Mouse (Mus musculus) G1E (cell line): ENCODE data around the gene Plcb4.

ENCODE experiments used
- CTCF ChIP-seq: IDR thresholded peaks from 2 replicates; pipeline ENCODE4 v1.5.1; 2012; ENCODE audit warnings: low read depth, low read length, inconsistent platforms, mixed read lengths
- GATA1 ChIP-seq: IDR thresholded peaks from 2 replicates; pipeline ENCODE4 v1.6.1; 2012; ENCODE audit warnings: borderline replicate concordance, low read length, inconsistent platforms, mixed read lengths
- GATA2 ChIP-seq: IDR thresholded peaks from 2 replicates; pipeline ENCODE4 v1.6.1; 2012; ENCODE audit warnings: low read depth, low read length, inconsistent platforms, borderline replicate concordance
- POLR2AphosphoS5 ChIP-seq: IDR thresholded peaks from 2 replicates; pipeline ENCODE4 v1.6.1; 2012; ENCODE audit warnings: low read depth, low read length, inconsistent platforms; ENCODE audit not compliant: insufficient replicate concordance

DNA sequence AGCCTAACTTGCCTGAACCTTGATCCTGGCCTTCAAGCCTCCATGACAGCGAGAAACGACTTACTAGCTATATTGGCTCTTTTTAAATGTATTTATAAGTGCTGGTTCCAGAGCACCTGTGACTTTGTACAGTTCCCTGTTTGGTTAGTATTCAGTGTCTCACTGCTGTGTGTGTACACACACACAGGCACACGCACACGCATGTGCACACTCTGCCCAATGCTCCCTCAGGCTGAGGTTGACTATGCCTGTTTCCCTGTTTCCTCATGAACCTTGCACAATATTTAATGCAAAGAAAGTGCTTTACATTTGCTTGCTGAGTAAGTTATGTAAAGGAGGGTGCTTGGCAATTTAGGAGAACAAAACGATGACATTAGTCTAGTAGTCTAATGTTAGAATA lies 16.5 kb downstream of the Plcb4 start:
- TF ChIP-seq GATA1 = no peak
- no peak for TF ChIP-seq CTCF
- no peak for TF ChIP-seq GATA2
- no peak for TF ChIP-seq POLR2AphosphoS5
